Mouse (Mus musculus): ENCODE measurements around the gene Fam160a1.
A peak's percentile ranks its signal among the peaks of the same experiment; 100 is the strongest.

Gene Fam160a1

GRCm38 (mm10) chr3:85634389-85635125 is 182.5 kb downstream of the Fam160a1 start:
- DNase-seq (ENCODE audit: low read depth, low spot score), result peak; percentile 30

GRCm38 (mm10) chr3:85633733-85634132 is 183.4 kb downstream of the Fam160a1 start:
- no peak for DNase-seq (ENCODE audit: low read depth, low spot score)

GRCm38 (mm10) chr3:85629895-85630510 is 187.1 kb downstream of the Fam160a1 start:
- DNase-seq (ENCODE audit: low read depth, low spot score), result no peak

GRCm38 (mm10) chr3:85619751-85620150 is 197.3 kb downstream of the Fam160a1 start:
- DNase-seq (ENCODE audit: low read depth, low spot score), result no peak

- DNase-seq (ENCODE audit: low read depth, low spot score), result no peak
Measured at GRCm38 (mm10) chr3:85619345-85619744, 197.7 kb downstream of the Fam160a1 start.

GRCm38 (mm10) chr3:85618885-85619284 is 198.2 kb downstream of the Fam160a1 start:
- no peak for DNase-seq (ENCODE audit: low read depth, low spot score)

GRCm38 (mm10) chr3:85616389-85616788 is 200.7 kb downstream of the Fam160a1 start:
- DNase-seq (ENCODE audit: low read depth, low spot score), result no peak

Data from brain, embryonic 18.5 days (tissue).